Mouse (Mus musculus): Measurements from ENCODE around the gene Sdf4. TPM values are rescaled to one million over a fixed set of nuclear protein-coding genes. Genes with fewer than 3 reads are reported as not detected.

Sdf4 gene
- total RNA-seq, 2 experiments from 2014 or later, result 154 to 157 TPM

GRCm38 (mm10) chr4:156053113-156053512, 60.4 kb downstream of the Sdf4 start:
- DNase-seq (ENCODE audit: low spot score in 2 of 2), result no peak

DNA sequence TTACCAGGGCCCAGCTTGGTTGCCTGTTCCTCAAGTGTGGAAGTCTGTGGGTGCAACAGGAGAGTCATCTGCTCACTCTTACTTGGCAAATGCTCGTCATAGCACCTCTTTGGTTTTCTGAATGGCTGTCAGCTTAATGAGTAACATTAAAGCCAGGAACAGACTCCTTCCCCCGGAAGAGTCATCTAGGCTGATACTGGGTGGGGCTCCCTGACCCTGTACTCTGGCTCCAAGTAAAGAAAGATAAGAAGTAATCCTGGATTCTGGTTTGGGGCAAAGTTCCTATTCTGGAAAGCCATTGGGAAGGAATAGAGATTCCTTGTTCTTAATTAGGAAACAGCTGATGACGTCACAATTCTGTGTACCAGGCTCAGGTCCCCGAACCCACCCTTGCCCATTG, 61.5 kb downstream of the Sdf4 start:
- DNase-seq (ENCODE audit: low spot score in 2 of 2), result no peak

DNA sequence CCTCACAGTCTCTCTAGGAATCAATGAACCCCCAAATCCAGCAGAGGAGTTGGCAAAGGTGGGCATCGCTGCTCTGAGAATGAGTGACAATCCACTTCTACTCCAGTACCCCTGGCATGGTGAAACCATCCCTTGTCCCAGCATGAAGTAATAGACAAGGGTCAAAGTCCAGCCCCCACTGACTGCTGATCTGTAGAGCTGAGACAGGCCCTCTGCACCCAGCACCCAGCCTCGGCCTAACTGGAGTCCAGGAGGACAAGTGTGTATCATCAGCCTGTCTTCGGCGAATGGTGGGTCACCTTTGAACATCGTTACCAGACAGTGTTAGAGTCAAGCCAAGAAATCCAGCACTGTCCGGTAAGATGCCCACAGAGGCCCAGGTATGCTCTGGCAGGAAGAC, 61.9 kb downstream of the Sdf4 start:
- no peak for DNase-seq (ENCODE audit: low spot score in 2 of 2)

DNA sequence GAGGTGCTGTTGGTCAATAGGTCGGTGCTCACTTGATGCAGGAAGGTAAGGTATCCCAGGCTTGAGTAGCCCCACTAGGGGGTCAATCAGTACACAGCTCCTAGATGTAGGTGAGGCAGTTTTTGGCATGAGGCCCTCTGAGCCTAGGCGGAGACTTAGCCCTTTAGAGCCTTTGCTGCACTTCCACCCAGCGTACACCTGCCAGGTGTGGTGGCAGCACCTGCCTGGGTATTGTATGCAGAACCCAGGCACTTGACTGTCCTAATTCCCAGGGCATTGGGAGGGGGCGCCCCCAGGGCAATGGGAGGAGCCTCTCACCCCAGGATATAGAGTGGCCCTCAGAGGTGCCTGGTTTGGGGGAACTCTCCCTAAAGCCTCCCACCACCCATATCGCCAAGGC, 62.5 kb downstream of the Sdf4 start:
- no peak for DNase-seq (ENCODE audit: low spot score in 2 of 2)

- no peak for DNase-seq (ENCODE audit: low spot score in 2 of 2)
Measured at GRCm38 (mm10) chr4:156057702-156058101, 65.0 kb downstream of the Sdf4 start.

GRCm38 (mm10) chr4:156058826-156059225, 66.2 kb downstream of the Sdf4 start:
- DNase-seq (ENCODE audit: low spot score in 2 of 2), result no peak

DNA sequence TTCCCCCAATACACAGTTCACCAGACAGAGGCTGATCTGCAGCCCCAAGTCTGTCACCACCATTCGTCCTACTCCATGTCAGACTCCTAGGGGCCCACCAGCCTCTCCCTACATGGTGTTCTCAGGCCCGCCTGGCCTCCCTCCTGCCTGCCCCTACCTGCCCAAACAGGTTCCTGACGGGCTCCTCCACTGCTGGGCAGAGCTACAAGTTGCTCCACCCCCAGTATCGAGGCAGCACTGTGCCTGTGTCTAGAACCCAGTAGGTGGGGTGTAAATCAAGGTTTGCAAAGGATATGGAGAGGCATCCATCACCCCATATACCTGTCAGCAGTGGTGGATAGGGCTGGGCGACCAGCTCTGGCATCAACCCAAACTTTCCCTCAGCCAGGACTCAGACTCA, 66.6 kb downstream of the Sdf4 start, which contains the start of gene Ttll10:
Gene Ttll10 (minus strand): TSS at position 154 of the 400 bp plus-strand sequence.
- DNase-seq (ENCODE audit: low spot score in 2 of 2), result no peak

- no peak for DNase-seq (ENCODE audit: low spot score in 2 of 2)
Measured at GRCm38 (mm10) chr4:156059713-156060112, 67.0 kb downstream of the Sdf4 start.

Small RNA genes lying within 50 kb of the gene (microRNA-seq; reads per million reads assigned to microRNA genes)
- gene Mir200a (1.4 to 4.3 reads per million in 2 experiments), gene Mir200b (3.7 to 34.8 reads per million in 2 experiments), gene Mir429 (18.7 to 21.0 reads per million in 2 experiments)

Other genes starting within 250 kb of the Sdf4 start
- gene Atad3a, start 231.8 kb upstream of the Sdf4 start, total RNA-seq (2021), result 10 to 100 TPM; 52.5 to 59.7 TPM
- 10 to 100 TPM; 13.5 to 16.8 TPM for gene Vwa1, start 218.2 kb upstream of the Sdf4 start, total RNA-seq (2021)
- gene Tmem88b, start 207.0 kb upstream of the Sdf4 start, total RNA-seq (2021), result 10 to 100 TPM; 18.0 to 18.1 TPM
- gene Ankrd65, start 202.4 kb upstream of the Sdf4 start, total RNA-seq (2021), result under 1 TPM in 1 of 2 experiments, not detected in 1; 0.48 TPM
- gene Mrpl20, start 190.0 kb upstream of the Sdf4 start, total RNA-seq (2021), result 100 to 1,000 TPM; 105 to 109 TPM
- gene Ccnl2, start 180.4 kb upstream of the Sdf4 start, total RNA-seq (2021), result 10 to 100 TPM; 77.7 to 89.3 TPM
- 10 to 100 TPM; 83.3 to 83.7 TPM for gene Aurkaip1, start 161.6 kb upstream of the Sdf4 start, total RNA-seq (2021)
- gene Mxra8, start 153.2 kb upstream of the Sdf4 start, total RNA-seq (2021), result 10 to 100 TPM; 10.0 to 12.7 TPM
- 10 to 100 TPM; 72.9 to 75.8 TPM for gene Dvl1, start 145.5 kb upstream of the Sdf4 start, total RNA-seq (2021)
- under 1 TPM; 0.25 to 0.29 TPM for gene Tas1r3, start 129.5 kb upstream of the Sdf4 start, total RNA-seq (2021)
- gene Cptp, start 123.4 kb upstream of the Sdf4 start, total RNA-seq (2021), result 10 to 100 TPM; 29.5 to 31.2 TPM
- gene Ints11, start 123.3 kb upstream of the Sdf4 start, total RNA-seq (2021), result 10 to 100 TPM; 29.4 to 33.0 TPM
- 10 to 100 TPM; 61.3 to 65.4 TPM for gene Pusl1, start 101.1 kb upstream of the Sdf4 start, total RNA-seq (2021)
- gene Acap3, start 101.0 kb upstream of the Sdf4 start, total RNA-seq (2021), result 100 to 1,000 TPM; 143 to 160 TPM
- gene Ube2j2, start 49.0 kb upstream of the Sdf4 start, total RNA-seq (2021), result 10 to 100 TPM; 75.2 to 78.9 TPM
- 10 to 100 TPM; 15.9 to 21.1 TPM for gene C1qtnf12, start 30.6 kb upstream of the Sdf4 start, total RNA-seq (2021)
- gene B3galt6, start 223 bp upstream of the Sdf4 start, total RNA-seq (2021), result 1 to 10 TPM; 9.0 to 9.7 TPM
- gene Tnfrsf4, start 21.0 kb downstream of the Sdf4 start, total RNA-seq (2021), result 1 to 10 TPM; 1.0 to 1.1 TPM
- not detected for gene Tnfrsf18, start 33.3 kb downstream of the Sdf4 start, total RNA-seq (2021)
- under 1 TPM in 1 of 2 experiments, not detected in 1; 0.14 TPM for gene Ttll10, start 66.5 kb downstream of the Sdf4 start, total RNA-seq (2021)
- gene 9430015G10Rik, start 117.1 kb downstream of the Sdf4 start, total RNA-seq (2021), result 10 to 100 TPM; 23.8 to 26.6 TPM
- under 1 TPM; 0.55 to 0.65 TPM for gene Rnf223, start 137.6 kb downstream of the Sdf4 start, total RNA-seq (2021)
- 100 to 1,000 TPM; 209 to 213 TPM for gene Agrn, start 204.6 kb downstream of the Sdf4 start, total RNA-seq (2021)
- under 1 TPM; 0.55 to 0.76 TPM for gene Isg15, start 207.9 kb downstream of the Sdf4 start, total RNA-seq (2021)
- 1 to 10 TPM; 6.5 to 6.7 TPM for gene AW011738, start 210.4 kb downstream of the Sdf4 start, total RNA-seq (2021)
- gene Perm1, start 223.0 kb downstream of the Sdf4 start, total RNA-seq (2021), result under 1 TPM; 0.25 to 0.33 TPM
- gene Plekhn1, start 242.0 kb downstream of the Sdf4 start, total RNA-seq (2021), result 10 to 100 TPM; 37.7 to 38.4 TPM
- gene Noc2l, start 243.1 kb downstream of the Sdf4 start, total RNA-seq (2021), result 10 to 100 TPM; 60.7 to 61.1 TPM